Mouse (Mus musculus) embryonic facial prominence, embryonic 10.5 days (tissue): Measurements from ENCODE around the gene Wdr46. TPM values are rescaled to one million over a fixed set of nuclear protein-coding genes. Genes with fewer than 3 reads are reported as not detected.
"Not testable (repeated sequence)": the region's sequence is repeated elsewhere in the genome, so short reads cannot be mapped to it uniquely, and the experiment has no call there.

Experiments
- DNase-seq: peaks from one replicate; pipeline ENCODE4 v3.0.0-alpha.2; 2017; ENCODE audit warnings: low spot score
- H3K27ac ChIP-seq: fragments of 300-500 bp; sonication (generic); replicated peaks from 2 replicates; pipeline ENCODE4 v1.5.1; 2016; ENCODE audit warnings: mild to moderate bottlenecking
- H3K27me3 ChIP-seq: fragments of 300-500 bp; sonication (generic); replicated peaks from 2 replicates; pipeline ENCODE4 v1.6.1; 2016; ENCODE audit warnings: low read depth, mild to moderate bottlenecking; ENCODE audit not compliant: poor library complexity, severe bottlenecking
- H3K36me3 ChIP-seq: fragments of 300-500 bp; sonication (generic); replicated peaks from 2 replicates; pipeline ENCODE4 v1.6.1; 2016; ENCODE audit warnings: mild to moderate bottlenecking, moderate library complexity
- H3K4me1 ChIP-seq: fragments of 300-500 bp; sonication (generic); 2 replicates; pipeline ENCODE4 v1.6.1; 2016
- H3K4me3 ChIP-seq: fragments of 300-500 bp; sonication (generic); 2 replicates; pipeline ENCODE4 v1.5.1; 2016; ENCODE audit warnings: mild to moderate bottlenecking, moderate library complexity
- H3K9me3 ChIP-seq: fragments of 300-500 bp; sonication (generic); 2 replicates; pipeline ENCODE4 v1.6.1; 2016; ENCODE audit warnings: mild to moderate bottlenecking
- WGBS: fragments of 180-500 bp; shearing (Covaris S2); methylation state at CpG from one replicate; pipeline ENCODE4 v1.1.7; 2016; 5-methylcytosine and 5-hydroxymethylcytosine counted together
- polyA plus RNA-seq: library from polyadenylated mRNA; unstranded; fragments of >200 nt; fragmentation: Nextera tagmentation; extraction: Ambion mirVana; gene quantifications from 2 replicates; pipeline ENCODE4 v1.2.1, GENCODE M21; 2016

Wdr46 gene
- 62.1 and 66.0 TPM in 2 replicates for polyA plus RNA-seq

- WGBS: under 1% methylated on average over 36 of the region's 36 CpGs
- H3K9me3 ChIP-seq: no peaks in the 10 kb centered on the region
- H3K27me3 ChIP-seq: no peaks in the 10 kb centered on the region
- DNase-seq: peak; percentile 89
- H3K4me1 ChIP-seq: peaks cover 24% of the 10 kb centered on the region
- peak within 1 kb of the TSS; percentile 83 for H3K27ac ChIP-seq
- peaks cover 78% of the 10 kb centered on the region for H3K36me3 ChIP-seq
- peak within 1 kb of the TSS; percentile 93 for H3K4me3 ChIP-seq
These were observed at the start of gene Wdr46, which contains the start of gene Pfdn6 for GRCm38 (mm10) chr17:33940206-33940805. Gene Wdr46, plus strand, starts transcription at chr17:33940660. Gene Pfdn6, minus strand, starts transcription at chr17:33940343.

DNA sequence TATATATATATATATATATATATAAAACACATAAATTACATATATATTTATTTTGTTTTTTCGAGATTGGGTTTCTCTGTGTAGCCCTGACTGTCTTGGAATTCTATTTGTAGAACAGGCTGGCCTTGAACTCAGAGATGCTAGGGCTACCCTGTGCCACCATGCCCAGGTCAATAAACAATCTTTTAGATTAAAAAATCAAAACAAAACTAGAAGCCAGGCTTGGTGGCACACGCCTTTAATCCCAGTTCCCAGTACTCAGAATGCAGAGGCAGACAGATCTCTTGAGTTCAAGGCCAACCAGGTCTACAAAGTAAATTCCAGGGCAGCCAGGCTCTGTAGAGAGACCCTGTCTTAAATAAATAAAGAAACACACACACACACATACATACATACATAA is 49.1 kb upstream of the Wdr46 start:
- H3K4me3 ChIP-seq: no peak overlapping the region
- 0 out of 2 replicates have a peak, but pooled peaks cover 4% of the 10 kb centered on the region for H3K27me3 ChIP-seq
- peaks cover 8% of the 10 kb centered on the region for H3K36me3 ChIP-seq
- DNase-seq: no peak
- no peak overlapping the region for H3K27ac ChIP-seq
- 70% methylated on average over 2 of the region's 2 CpGs for WGBS
- peaks cover 19% of the 10 kb centered on the region for H3K4me1 ChIP-seq
- H3K9me3 ChIP-seq: no peaks in the 10 kb centered on the region

GRCm38 (mm10) chr17:33891892-33892291 is 48.6 kb upstream of the Wdr46 start:
- H3K36me3 ChIP-seq, H3K4me3 ChIP-seq, DNase-seq, H3K27ac ChIP-seq, H3K9me3 ChIP-seq, H3K27me3 ChIP-seq: not testable (repeated sequence)
- H3K4me1 ChIP-seq: peaks cover 19% of the 10 kb centered on the region
- 69% methylated on average over 6 of the region's 6 CpGs for WGBS

GRCm38 (mm10) chr17:33892429-33892828 is 48.0 kb upstream of the Wdr46 start:
- DNase-seq: no peak

DNA sequence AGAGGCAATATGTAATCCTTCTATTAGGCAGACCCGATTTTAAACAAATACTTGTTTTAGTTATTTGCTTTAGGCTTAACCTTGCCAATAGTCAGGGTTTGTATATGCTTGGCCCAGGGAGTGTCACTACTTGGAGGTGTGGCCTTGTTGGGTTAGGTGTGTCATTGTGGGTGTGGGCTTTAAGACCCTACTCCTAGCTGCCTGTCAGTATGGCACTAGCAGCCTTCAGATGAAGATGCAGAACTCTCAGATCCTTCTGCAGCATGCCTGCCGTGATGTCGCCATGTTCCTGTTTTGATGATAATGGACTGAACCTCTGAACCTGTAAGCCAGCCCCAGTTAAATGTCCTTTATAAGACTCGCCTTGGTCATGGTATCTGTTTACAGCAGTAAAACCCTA is 47.4 kb upstream of the Wdr46 start:
- 80% methylated on average over 4 of the region's 4 CpGs for WGBS
- H3K4me3 ChIP-seq, DNase-seq: not testable (repeated sequence)

More at GRCm38 (mm10) chr17:33892429-33892828, 48.0 kb upstream of the Wdr46 start:
- Histone ChIP-seq H3K36me3 (no peaks in the 10 kb centered on the region), H3K27me3 (0 out of 2 replicates have a peak, but pooled peaks cover 4% of the 10 kb centered on the region), H3K9me3 (no peaks in the 10 kb centered on the region), H3K27ac (no peak overlapping the region), H3K4me3 (peak overlapping the region; percentile 1; the same call in 1 of the 2 replicates), H3K4me1 (peaks cover 19% of the 10 kb centered on the region)
- 19% methylated on average over 7 of the region's 7 CpGs for WGBS

DNA sequence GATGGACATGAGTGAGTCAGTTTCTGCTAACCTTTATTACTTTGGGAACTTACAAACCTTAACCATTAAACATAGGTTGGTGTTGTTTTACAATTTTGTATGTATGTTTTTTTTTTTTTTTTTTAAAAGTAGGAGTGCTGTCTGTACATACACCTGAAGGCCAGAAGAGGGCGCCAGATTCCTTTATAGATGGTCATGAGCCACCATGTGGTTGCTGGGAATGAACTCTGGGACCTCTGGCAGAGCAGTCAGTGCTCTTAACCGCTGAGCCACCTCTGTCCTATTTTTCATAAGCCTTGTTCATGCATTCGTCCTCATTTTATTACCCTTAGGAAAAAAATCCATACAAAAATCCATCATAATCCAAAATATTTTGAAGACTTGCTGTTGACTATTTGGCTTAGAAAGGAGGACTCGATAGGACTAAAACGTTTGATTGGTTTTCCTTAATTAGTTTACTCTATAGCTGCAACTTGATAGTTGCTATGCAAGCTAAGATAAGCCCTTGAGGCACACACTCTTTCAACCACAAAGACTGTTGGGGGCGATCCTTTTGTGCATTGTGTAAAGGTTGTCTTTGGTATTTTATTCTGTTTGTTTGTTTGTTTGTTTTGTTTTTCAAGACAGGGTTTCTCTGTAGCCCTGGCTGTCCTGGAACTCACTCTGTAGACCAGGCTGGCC is 43.2 kb upstream of the Wdr46 start:
- Histone ChIP-seq H3K9me3 (no peaks in the 10 kb centered on the region), H3K36me3 (no peaks in the 10 kb centered on the region), H3K4me1 (no peaks in the 10 kb centered on the region), H3K27me3 (0 out of 2 replicates have a peak, but pooled peaks cover 4% of the 10 kb centered on the region), H3K27ac (no peak overlapping the region), H3K4me3 (no peak overlapping the region)
- peak; percentile 52 for DNase-seq
- WGBS: 40% methylated on average over 6 of the region's 6 CpGs

More for the DNA sequence above, 47.4 kb upstream of the Wdr46 start:
- not testable (repeated sequence) for H3K9me3 ChIP-seq, H3K36me3 ChIP-seq, H3K27me3 ChIP-seq, H3K27ac ChIP-seq
- H3K4me1 ChIP-seq: peaks cover 14% of the 10 kb centered on the region

- DNase-seq, H3K36me3 ChIP-seq, H3K4me3 ChIP-seq, H3K27ac ChIP-seq, H3K4me1 ChIP-seq, H3K9me3 ChIP-seq, H3K27me3 ChIP-seq: not testable (repeated sequence)
- 87% methylated on average over 4 of the region's 4 CpGs for WGBS
These were observed 42.3 kb upstream of the Wdr46 start for GRCm38 (mm10) chr17:33898193-33898592.

- WGBS: 80% methylated on average over 4 of the region's 4 CpGs
- no peak for DNase-seq
These were observed 40.8 kb upstream of the Wdr46 start for GRCm38 (mm10) chr17:33899642-33900041.

DNA sequence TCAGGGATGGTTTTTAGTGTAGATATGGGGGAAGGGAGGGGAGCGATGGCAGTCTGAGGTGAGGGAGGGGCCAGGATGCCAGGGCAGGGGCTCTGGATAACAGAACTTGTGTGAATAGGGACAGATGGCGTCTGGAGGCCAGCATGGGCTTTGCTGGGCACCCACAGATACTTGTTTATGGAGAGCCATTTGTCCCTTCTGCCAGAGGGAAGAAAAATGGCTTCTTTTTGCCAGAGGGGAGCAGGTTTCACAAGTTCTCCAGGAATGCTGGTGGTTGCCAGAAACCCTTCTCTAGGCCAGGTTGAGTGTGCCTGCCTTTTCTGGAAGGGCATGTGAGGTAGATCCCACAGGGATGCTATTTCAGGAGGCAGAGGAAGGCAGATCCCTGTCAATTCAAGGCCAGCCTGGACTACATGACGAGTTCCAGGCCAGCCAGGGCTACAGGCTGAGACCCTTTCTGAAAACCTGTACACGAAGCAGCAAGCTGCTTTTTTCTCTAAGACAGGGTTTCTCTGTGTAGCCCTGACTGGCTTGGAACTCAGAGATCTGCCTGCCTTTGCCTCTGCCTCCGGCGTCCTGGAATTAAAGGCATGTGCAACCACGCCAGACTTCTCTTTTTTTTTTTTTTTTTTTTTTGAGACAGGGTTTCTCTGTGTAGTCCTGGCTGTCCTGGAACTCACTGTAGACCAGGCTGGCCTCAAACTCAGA is 40.0 kb upstream of the Wdr46 start:
- 72% methylated on average over 7 of the region's 7 CpGs for WGBS
- peaks cover 11% of the 10 kb centered on the region for H3K4me1 ChIP-seq
- no peaks in the 10 kb centered on the region for H3K36me3 ChIP-seq
- no peak for DNase-seq
- H3K27ac ChIP-seq: no peak overlapping the region
- H3K4me3 ChIP-seq: no peak overlapping the region
- H3K9me3 ChIP-seq: no peaks in the 10 kb centered on the region
- no peaks in the 10 kb centered on the region for H3K27me3 ChIP-seq

More at GRCm38 (mm10) chr17:33899642-33900041, 40.8 kb upstream of the Wdr46 start:
- Histone ChIP-seq H3K27ac (no peak overlapping the region), H3K36me3 (no peaks in the 10 kb centered on the region), H3K4me3 (no peak overlapping the region), H3K9me3 (no peaks in the 10 kb centered on the region), H3K4me1 (peaks cover 7% of the 10 kb centered on the region), H3K27me3 (no peaks in the 10 kb centered on the region)

DNA sequence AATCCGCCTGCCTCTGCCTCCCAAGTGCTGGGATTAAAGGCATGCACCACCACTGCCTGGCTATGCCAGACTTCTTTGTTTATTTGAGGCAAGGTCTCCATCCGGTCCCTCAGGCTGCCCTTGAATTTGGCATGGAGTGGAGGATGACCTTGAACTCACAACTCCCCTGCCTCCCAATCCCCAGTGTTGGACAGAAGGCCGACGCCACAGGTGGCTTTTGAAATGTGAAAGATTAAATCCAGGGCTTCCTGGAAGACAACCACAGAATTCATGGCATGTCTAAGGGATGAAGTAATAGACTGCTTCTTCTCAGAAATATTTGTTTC is 39.5 kb upstream of the Wdr46 start:
- H3K9me3 ChIP-seq: no peaks in the 10 kb centered on the region
- no peaks in the 10 kb centered on the region for H3K36me3 ChIP-seq
- no peaks in the 10 kb centered on the region for H3K27me3 ChIP-seq
- H3K27ac ChIP-seq: no peak overlapping the region
- 88% methylated on average over 4 of the region's 4 CpGs for WGBS
- H3K4me1 ChIP-seq: peaks cover 11% of the 10 kb centered on the region
- no peak overlapping the region for H3K4me3 ChIP-seq
- no peak for DNase-seq

GRCm38 (mm10) chr17:33901653-33902052 is 38.8 kb upstream of the Wdr46 start:
- peaks cover 11% of the 10 kb centered on the region for H3K4me1 ChIP-seq
- H3K27me3 ChIP-seq: no peaks in the 10 kb centered on the region
- WGBS: 62% methylated on average over 4 of the region's 4 CpGs

GRCm38 (mm10) chr17:33902079-33902478 is 38.4 kb upstream of the Wdr46 start:
- no peak overlapping the region for H3K4me3 ChIP-seq
- DNase-seq: no peak
- no peaks in the 10 kb centered on the region for H3K27me3 ChIP-seq
- H3K4me1 ChIP-seq: peaks cover 11% of the 10 kb centered on the region
- WGBS: 84% methylated on average over 4 of the region's 4 CpGs
- no peaks in the 10 kb centered on the region for H3K36me3 ChIP-seq
- no peak overlapping the region for H3K27ac ChIP-seq
- no peaks in the 10 kb centered on the region for H3K9me3 ChIP-seq

More at GRCm38 (mm10) chr17:33901653-33902052, 38.8 kb upstream of the Wdr46 start:
- Histone ChIP-seq H3K9me3 (no peaks in the 10 kb centered on the region), H3K4me3 (no peak overlapping the region), H3K27ac (no peak overlapping the region), H3K36me3 (no peaks in the 10 kb centered on the region)
- DNase-seq: no peak
